Mouse (Mus musculus): ENCODE results near the gene Slc7a11. TPM values are rescaled to one million over a fixed set of nuclear protein-coding genes. Genes with fewer than 3 reads are reported as not detected.

Slc7a11 gene
- total RNA-seq, 2 experiments from 2014 or later = 0.03 to 0.08 TPM

- peak in 1 of 2 experiments; percentile 2 for DNase-seq
- intact Hi-C loops (cut with DNase I) = no loop called here
Observed at GRCm38 (mm10) chr3:50406771-50407170, 36.6 kb downstream of the Slc7a11 start.

- DNase-seq = no peak
- intact Hi-C loops (cut with DNase I) = no loop called here
Observed at GRCm38 (mm10) chr3:50405915-50406314, 37.5 kb downstream of the Slc7a11 start.

- intact Hi-C loops (cut with DNase I) = no loop called here
- DNase-seq = no peak
Observed at GRCm38 (mm10) chr3:50388786-50389185, 54.6 kb downstream of the Slc7a11 start.

- intact Hi-C loops (cut with DNase I) = no loop called here
- no peak for DNase-seq
Observed at GRCm38 (mm10) chr3:50388288-50388687, 55.1 kb downstream of the Slc7a11 start.

- DNase-seq = no peak
- intact Hi-C loops (cut with DNase I) = no loop called here
Observed at GRCm38 (mm10) chr3:50387280-50387679, 56.1 kb downstream of the Slc7a11 start.

- no peak for DNase-seq
- intact Hi-C loops (cut with DNase I) = no loop called here
Observed at GRCm38 (mm10) chr3:50386561-50387221, 56.7 kb downstream of the Slc7a11 start.

- intact Hi-C loops (cut with DNase I) = no loop called here
- DNase-seq = no peak
Observed at GRCm38 (mm10) chr3:50386066-50386465, 57.3 kb downstream of the Slc7a11 start.

GRCm38 (mm10) chr3:50382729-50383128 lies 60.7 kb downstream of the Slc7a11 start:
- DNase-seq = no peak
- intact Hi-C loops (cut with DNase I) = loop anchor here (5.0 kb wide), 2 partner anchors 525 to 735 kb away; no protein-coding TSS in a partner anchor

GRCm38 (mm10) chr3:50381861-50382693 lies 61.3 kb downstream of the Slc7a11 start:
- intact Hi-C loops (cut with DNase I) = loop anchor here (1.0 to 5.0 kb wide), 3 partner anchors 78 to 735 kb away; no protein-coding TSS in a partner anchor
- DNase-seq = peak in 1 of 2 experiments; percentile 2

GRCm38 (mm10) chr3:50381160-50381860 lies 62.1 kb downstream of the Slc7a11 start:
- peak; percentile 75 to 82 for DNase-seq
- intact Hi-C loops (cut with DNase I) = loop anchor here (1.0 to 5.0 kb wide), 3 partner anchors 77 to 736 kb away; no protein-coding TSS in a partner anchor

GRCm38 (mm10) chr3:50379942-50380341 lies 63.5 kb downstream of the Slc7a11 start:
- DNase-seq = no peak
- intact Hi-C loops (cut with DNase I) = loop anchor here (5.0 kb wide), 2 partner anchors 527 to 737 kb away; no protein-coding TSS in a partner anchor

GRCm38 (mm10) chr3:50375477-50375876 lies 67.9 kb downstream of the Slc7a11 start:
- no peak for DNase-seq
- intact Hi-C loops (cut with DNase I) = no loop called here

GRCm38 (mm10) chr3:50369791-50370190 lies 73.6 kb downstream of the Slc7a11 start:
- DNase-seq = no peak
- intact Hi-C loops (cut with DNase I) = no loop called here

- no peak for DNase-seq
- intact Hi-C loops (cut with DNase I) = no loop called here
Observed at GRCm38 (mm10) chr3:50367175-50367574, 76.2 kb downstream of the Slc7a11 start.

- no peak for DNase-seq
- intact Hi-C loops (cut with DNase I) = no loop called here
Observed at GRCm38 (mm10) chr3:50363659-50364058, 79.8 kb downstream of the Slc7a11 start.

GRCm38 (mm10) chr3:50347081-50347480 lies 96.3 kb downstream of the Slc7a11 start:
- intact Hi-C loops (cut with DNase I) = no loop called here
- no peak for DNase-seq

GRCm38 (mm10) chr3:50344411-50344810 lies 99.0 kb downstream of the Slc7a11 start:
- intact Hi-C loops (cut with DNase I) = no loop called here
- DNase-seq = no peak

GRCm38 (mm10) chr3:50324524-50324923 lies 118.9 kb downstream of the Slc7a11 start:
- intact Hi-C loops (cut with DNase I) = no loop called here
- DNase-seq = no peak

- DNase-seq = no peak
- intact Hi-C loops (cut with DNase I) = no loop called here
Observed at GRCm38 (mm10) chr3:50323881-50324280, 119.5 kb downstream of the Slc7a11 start.

- intact Hi-C loops (cut with DNase I) = no loop called here
Observed at GRCm38 (mm10) chr3:50320862-50321261, 122.6 kb downstream of the Slc7a11 start.

GRCm38 (mm10) chr3:50318074-50318473 lies 125.3 kb downstream of the Slc7a11 start:
- no peak for DNase-seq
- intact Hi-C loops (cut with DNase I) = no loop called here

More at GRCm38 (mm10) chr3:50320862-50321261, 122.6 kb downstream of the Slc7a11 start:
- no peak for DNase-seq
